Mouse (Mus musculus) heart, embryonic 13.5 days (tissue): ENCODE results near the gene Slc50a1. TPM values are rescaled to one million over a fixed set of nuclear protein-coding genes. Genes with fewer than 3 reads are reported as not detected.

Experiments
- ATAC-seq: fragments of 200-750 bp; cut with Nextera tagmentation; 2 replicates; pipeline ENCODE4 v1.8.0; 2017; ENCODE audit warnings: moderate TSS enrichment; ENCODE audit not compliant: insufficient number of reproducible peaks, low FRiP score, low TSS enrichment; ENCODE audit errors: extremely low read depth
- H3K27ac ChIP-seq: fragments of 300-500 bp; sonication (generic); replicated peaks from 2 replicates; pipeline ENCODE4 v1.5.1; 2015; ENCODE audit warnings: moderate library complexity, mild to moderate bottlenecking, inconsistent platforms
- H3K27me3 ChIP-seq: fragments of 300-500 bp; sonication (generic); replicated peaks from 2 replicates; pipeline ENCODE4 v1.6.1; 2015; ENCODE audit warnings: mild to moderate bottlenecking, inconsistent platforms
- H3K36me3 ChIP-seq: fragments of 300-500 bp; sonication (generic); 2 replicates; pipeline ENCODE4 v1.6.1; 2015; ENCODE audit warnings: mild to moderate bottlenecking, inconsistent platforms
- H3K4me1 ChIP-seq: fragments of 300-500 bp; sonication (generic); 2 replicates; pipeline ENCODE4 v1.6.1; 2015; ENCODE audit warnings: inconsistent platforms
- H3K4me2 ChIP-seq: fragments of 300-500 bp; sonication (generic); 2 replicates; pipeline ENCODE4 v1.6.1; 2015; ENCODE audit warnings: inconsistent platforms, mild to moderate bottlenecking, moderate library complexity
- H3K4me3 ChIP-seq: fragments of 300-500 bp; sonication (generic); 2 replicates; pipeline ENCODE4 v1.5.1; 2015; ENCODE audit warnings: moderate library complexity, mild to moderate bottlenecking, inconsistent platforms
- H3K9ac ChIP-seq: fragments of 300-500 bp; sonication (generic); 2 replicates; pipeline ENCODE4 v1.6.1; 2015; ENCODE audit warnings: inconsistent platforms, mild to moderate bottlenecking, moderate library complexity
- H3K9me3 ChIP-seq: fragments of 300-500 bp; sonication (generic); 2 replicates; pipeline ENCODE4 v1.6.1; 2016; ENCODE audit warnings: inconsistent platforms
- WGBS: fragments of 180-500 bp; shearing (Covaris S2); methylation state at CpG from one replicate; pipeline ENCODE4 v1.1.7; 2015; ENCODE audit warnings: mixed read lengths; 5-methylcytosine and 5-hydroxymethylcytosine counted together
- microRNA counts: library from miRNA; unstranded; fragments of <30 nt; microRNA quantifications from one replicate; lab custom pipeline; 2016
- microRNA-seq: library from miRNA; unstranded; fragments of <30 nt; microRNA quantifications from one replicate; pipeline ENCODE4, GENCODE M21; 2016
- polyA plus RNA-seq: library from polyadenylated mRNA; unstranded; fragments of >200 nt; fragmentation: Nextera tagmentation; extraction: Ambion mirVana; gene quantifications from 2 replicates; pipeline ENCODE4 v1.2.1, GENCODE M21; 2015

Gene Slc50a1
- polyA plus RNA-seq, 1 experiment from 2014 or later, result 40.7 TPM

DNA sequence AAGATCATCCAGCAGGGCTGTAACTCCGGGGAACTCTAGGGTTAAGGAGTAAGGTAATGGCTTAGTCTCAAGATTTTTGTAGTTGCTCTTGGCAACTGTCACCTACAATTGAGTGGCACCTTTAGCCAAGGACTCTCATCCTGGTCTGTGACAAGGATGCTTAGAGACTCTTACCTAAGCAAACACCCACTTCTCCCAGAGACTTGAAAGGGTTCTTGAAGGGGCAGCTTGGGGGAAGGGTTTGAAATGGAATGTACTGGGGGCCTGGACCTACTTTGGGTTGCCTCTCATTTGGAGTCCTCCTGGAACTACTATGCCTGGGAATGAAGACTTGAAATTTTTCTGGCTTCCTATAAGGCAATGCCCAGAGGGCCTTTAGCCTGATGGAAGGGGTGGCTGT lies 52.1 kb downstream of the Slc50a1 start:
- no peaks in the 10 kb centered on the region for H3K27me3 ChIP-seq
- no peak for ATAC-seq
- no peak overlapping the region for H3K27ac ChIP-seq
- 80% methylated on average over 1 of the region's 1 CpGs for WGBS
- no peak overlapping the region for H3K4me2 ChIP-seq
- H3K9me3 ChIP-seq, result no peaks in the 10 kb centered on the region
- peaks cover 4% of the 10 kb centered on the region; the same call in 1 of the 2 replicates for H3K36me3 ChIP-seq
- H3K4me1 ChIP-seq, result peaks cover 28% of the 10 kb centered on the region
- H3K4me3 ChIP-seq, result no peak overlapping the region
- H3K9ac ChIP-seq, result no peak overlapping the region

MicroRNA genes within 50 kb of the gene (microRNA counts, 519-probe panel; counts per million panel counts)
- microRNA mmu-miR-92b (lab: Ali Mortazavi, UCI), result 209 counts per million, percentile 61 among the panel's probes with 10 or more counts

Small RNA genes lying within 50 kb of the gene (microRNA-seq; reads per million reads assigned to microRNA genes)
- 93.0 reads per million, percentile 53 among the genes with 10 or more reads in this experiment for gene Mir92b

Other genes starting within 250 kb of the Slc50a1 start
- 8.6 and 9.8 TPM in 2 replicates for gene Rusc1, start 177.3 kb downstream of the Slc50a1 start, polyA plus RNA-seq
- gene Gm43738, start 169.5 kb downstream of the Slc50a1 start, polyA plus RNA-seq, result not detected in 2 replicates
- 119 and 130 TPM in 2 replicates for gene Fdps, start 168.6 kb downstream of the Slc50a1 start, polyA plus RNA-seq
- gene Pklr, start 134.4 kb downstream of the Slc50a1 start, polyA plus RNA-seq, result 0.98 and 5.3 TPM in 2 replicates
- gene Hcn3, start 110.4 kb downstream of the Slc50a1 start, polyA plus RNA-seq, result 0.68 and 1.0 TPM in 2 replicates
- gene Clk2, start 105.8 kb downstream of the Slc50a1 start, polyA plus RNA-seq, result 16.9 and 17.4 TPM in 2 replicates
- 83.4 and 88.1 TPM in 2 replicates for gene Scamp3, start 93.1 kb downstream of the Slc50a1 start, polyA plus RNA-seq
- gene Fam189b, start 87.4 kb downstream of the Slc50a1 start, polyA plus RNA-seq, result 12.8 and 13.5 TPM in 2 replicates
- gene Gba, start 67.6 kb downstream of the Slc50a1 start, polyA plus RNA-seq, result 32.7 and 34.8 TPM in 2 replicates
- 15.6 and 16.2 TPM in 2 replicates for gene Thbs3, start 55.4 kb downstream of the Slc50a1 start, polyA plus RNA-seq
- gene Mtx1, start 43.5 kb downstream of the Slc50a1 start, polyA plus RNA-seq, result 125 and 126 TPM in 2 replicates
- gene Muc1, start 41.5 kb downstream of the Slc50a1 start, polyA plus RNA-seq, result 0.59 and 1.1 TPM in 2 replicates
- 216 and 229 TPM in 2 replicates for gene Krtcap2, start 24.6 kb downstream of the Slc50a1 start, polyA plus RNA-seq
- 0.70 and 0.76 TPM in 2 replicates for gene Trim46, start 24.3 kb downstream of the Slc50a1 start, polyA plus RNA-seq
- 77.5 and 85.1 TPM in 2 replicates for gene Dpm3, start 11.2 kb downstream of the Slc50a1 start, polyA plus RNA-seq
- gene Efna1, start 10.6 kb upstream of the Slc50a1 start, polyA plus RNA-seq, result 33.3 and 38.4 TPM in 2 replicates
- 1.8 and 1.9 TPM in 2 replicates for gene Efna3, start 52.4 kb upstream of the Slc50a1 start, polyA plus RNA-seq
- 9.9 and 10.2 TPM in 2 replicates for gene Efna4, start 67.5 kb upstream of the Slc50a1 start, polyA plus RNA-seq
- 58.3 and 58.9 TPM in 2 replicates for gene Adam15, start 79.4 kb upstream of the Slc50a1 start, polyA plus RNA-seq
- 0.08 TPM in 1 of 2 replicates, not detected in the other for gene Dcst2, start 91.4 kb upstream of the Slc50a1 start, polyA plus RNA-seq
- 0.09 and 0.10 TPM in 2 replicates for gene Dcst1, start 94.7 kb upstream of the Slc50a1 start, polyA plus RNA-seq
- gene Zbtb7b, start 124.2 kb upstream of the Slc50a1 start, polyA plus RNA-seq, result 1.9 and 2.1 TPM in 2 replicates
- gene Lenep, start 132.2 kb upstream of the Slc50a1 start, polyA plus RNA-seq, result 0.75 TPM in 1 of 2 replicates, not detected in the other
- 30.3 and 32.0 TPM in 2 replicates for gene Flad1, start 141.3 kb upstream of the Slc50a1 start, polyA plus RNA-seq
- 339 and 400 TPM in 2 replicates for gene Cks1b, start 147.8 kb upstream of the Slc50a1 start, polyA plus RNA-seq
- gene Shc1, start 147.9 kb upstream of the Slc50a1 start, polyA plus RNA-seq, result 63.4 and 66.1 TPM in 2 replicates
- gene Pygo2, start 159.6 kb upstream of the Slc50a1 start, polyA plus RNA-seq, result 24.3 and 24.8 TPM in 2 replicates
- 61.3 and 64.1 TPM in 2 replicates for gene Pbxip1, start 166.1 kb upstream of the Slc50a1 start, polyA plus RNA-seq
- gene Pmvk, start 184.0 kb upstream of the Slc50a1 start, polyA plus RNA-seq, result 47.6 and 58.3 TPM in 2 replicates
- gene Kcnn3, start 249.6 kb upstream of the Slc50a1 start, polyA plus RNA-seq, result 2.2 and 2.3 TPM in 2 replicates